22 mouse cellular contexts compared by ENCODE assay signal in genomic region chr4:130693936-130694335, GRCm38 (mm10). TPM values are rescaled to one million over a fixed set of nuclear protein-coding genes. Genes with fewer than 3 reads are reported as not detected.
DNase-seq lines count a peak whose midpoint lies in the region; ATAC-seq lines count a peak whose summit lies in the region.
"Had no signal": no experiment of that assay in that cellular context is flagged by ENCODE, and none has a peak within 500 bp of the region (broad histone marks: within the 10 kb centered on the region; RNA-seq: fewer than 3 reads in every experiment).

No protein-coding gene starts in this region.

- ATAC-seq in kidney, embryonic 15.5 days (replicated peaks; ENCODE audit: low FRiP score): no peak
- ATAC-seq in heart, embryonic 16.5 days (replicated peaks; ENCODE audit: extremely low read depth, insufficient read depth, low FRiP score): no peak; the same call in 1 of the 2 replicates
- no peak for ATAC-seq in midbrain, embryonic 13.5 days
- ATAC-seq: intestine, embryonic 15.5 days; liver, postnatal 0 days had no signal

- H3K4me1 ChIP-seq in kidney, embryonic 15.5 days: peaks cover 16% of the 10 kb centered on the region
- H3K4me1 ChIP-seq in heart, embryonic 16.5 days (ENCODE audit: control insufficient read depth, insufficient read depth, low read length): peaks cover 9% of the 10 kb centered on the region
- H3K4me1 ChIP-seq in midbrain, embryonic 13.5 days (replicated peaks): 0 out of 2 replicates have a peak, but pooled peaks cover 6% of the 10 kb centered on the region
- H3K4me1 ChIP-seq: embryonic facial prominence, embryonic 15.5 days; forebrain, embryonic 10.5 days; limb, embryonic 13.5 days had no signal

- H3K4me3 ChIP-seq in kidney, embryonic 15.5 days (replicated peaks): no peak overlapping the region
- H3K4me3 ChIP-seq in heart, embryonic 16.5 days (ENCODE audit: low read length): no peak overlapping the region
- H3K4me3 ChIP-seq in midbrain, embryonic 13.5 days (replicated peaks): no peak overlapping the region
- H3K4me3 ChIP-seq: embryonic facial prominence, embryonic 15.5 days; forebrain, embryonic 10.5 days; hindbrain, embryonic 15.5 days; intestine, embryonic 15.5 days; limb, embryonic 13.5 days; midbrain, embryonic 12.5 days had no signal

- peaks cover 40% of the 10 kb centered on the region for H3K36me3 ChIP-seq in kidney, embryonic 15.5 days
- H3K36me3 ChIP-seq in heart, embryonic 16.5 days (ENCODE audit: control insufficient read depth, insufficient read depth): peaks cover 7% of the 10 kb centered on the region; the same call in 1 of the 2 replicates
- H3K36me3 ChIP-seq in midbrain, embryonic 13.5 days: peaks cover 12% of the 10 kb centered on the region
- H3K36me3 ChIP-seq: hindbrain, embryonic 15.5 days had no signal

- intact Hi-C loops in heart, postnatal 14 days (cut with DNase I): no loop called here

- H3K9me3 ChIP-seq in kidney, embryonic 15.5 days (replicated peaks): no peaks in the 10 kb centered on the region
- no peaks in the 10 kb centered on the region for H3K9me3 ChIP-seq in heart, embryonic 16.5 days (replicated peaks; ENCODE audit: control insufficient read depth, low read length)
- no peaks in the 10 kb centered on the region for H3K9me3 ChIP-seq in midbrain, embryonic 13.5 days
- H3K9me3 ChIP-seq: embryonic facial prominence, embryonic 15.5 days; forebrain, embryonic 10.5 days; hindbrain, embryonic 15.5 days; intestine, embryonic 15.5 days; limb, embryonic 13.5 days; midbrain, embryonic 12.5 days had no signal

- 0 out of 2 replicates have a peak overlapping the region, but pooled peaks have one; percentile 48 for H3K27ac ChIP-seq in kidney, embryonic 15.5 days
- H3K27ac ChIP-seq in heart, embryonic 16.5 days (ENCODE audit: low read length): peak overlapping the region; percentile 65
- H3K27ac ChIP-seq in midbrain, embryonic 13.5 days: no peak overlapping the region
- H3K27ac ChIP-seq: embryonic facial prominence, embryonic 15.5 days; forebrain, embryonic 10.5 days; hindbrain, embryonic 15.5 days; intestine, embryonic 15.5 days; limb, embryonic 13.5 days; midbrain, embryonic 12.5 days had no signal

- H3K4me2 ChIP-seq in kidney, embryonic 15.5 days: no peak overlapping the region
- H3K4me2 ChIP-seq in heart, embryonic 16.5 days (ENCODE audit: low read depth, low read length): no peak overlapping the region
- no peak overlapping the region for H3K4me2 ChIP-seq in midbrain, embryonic 13.5 days (replicated peaks)
- H3K4me2 ChIP-seq: embryonic facial prominence, embryonic 15.5 days; hindbrain, embryonic 15.5 days; intestine, embryonic 15.5 days; limb, embryonic 13.5 days; midbrain, embryonic 12.5 days had no signal

- no peak overlapping the region for H3K9ac ChIP-seq in kidney, embryonic 15.5 days
- H3K9ac ChIP-seq in heart, embryonic 16.5 days (ENCODE audit: low read length): no peak overlapping the region
- no peak overlapping the region for H3K9ac ChIP-seq in midbrain, embryonic 13.5 days (replicated peaks)
- H3K9ac ChIP-seq: embryonic facial prominence, embryonic 15.5 days; hindbrain, embryonic 15.5 days; intestine, embryonic 15.5 days; limb, embryonic 13.5 days; liver, postnatal 0 days; midbrain, embryonic 12.5 days had no signal

- WGBS in kidney, embryonic 15.5 days: 57% methylated on average over 3 of the region's 3 CpGs
- WGBS in heart, embryonic 16.5 days: 51% methylated on average over 3 of the region's 3 CpGs
- WGBS in midbrain, embryonic 13.5 days: 73% methylated on average over 3 of the region's 3 CpGs

- H3K27me3 ChIP-seq in kidney, embryonic 15.5 days: no peaks in the 10 kb centered on the region
- H3K27me3 ChIP-seq in heart, embryonic 16.5 days (ENCODE audit: control insufficient read depth, insufficient read depth, low read length): no peaks in the 10 kb centered on the region
- no peaks in the 10 kb centered on the region for H3K27me3 ChIP-seq in midbrain, embryonic 13.5 days
- H3K27me3 ChIP-seq: CH12.LX; embryonic facial prominence, embryonic 15.5 days; hindbrain, embryonic 15.5 days; intestine, embryonic 15.5 days; limb, embryonic 13.5 days; midbrain, embryonic 12.5 days had no signal

- peak; percentile 19 for DNase-seq in heart, adult 8-10 months (ENCODE audit: low spot score)
- DNase-seq in heart, postnatal 14 days: no peak
- no peak for DNase-seq in kidney, postnatal 10 days
- no peak for DNase-seq in thymus, postnatal 36 days
- DNase-seq: adrenal gland, adult 2 months; cerebellum, adult 2 months; cerebellum, postnatal 36 days; gastrocnemius, postnatal 10 days; liver, postnatal 0 days; lung, postnatal 10 days; right cerebral cortex, postnatal 25 days; thymus, postnatal 4 days had no signal

RNA-seq across cellular contexts. Expression of gene Pum1, which starts 30.8 kb away (rescaled TPM):
- 10 to 100 TPM; 53.7 to 65.4 (median 60.3) TPM for total RNA-seq in heart, adult 8-10 months (2022)
- total RNA-seq in heart, postnatal 14 days (2021): 10 to 100 TPM; 57.7 to 61.6 TPM
- polyA plus RNA-seq in kidney, embryonic 15.5 days (2015; fragmentation: Nextera tagmentation; extraction: Ambion mirVana): 93.3 and 101 TPM in 2 replicates
- polyA plus RNA-seq in heart, embryonic 16.5 days (2015; fragmentation: Nextera tagmentation; extraction: Ambion mirVana): 52.7 and 54.3 TPM in 2 replicates
- polyA plus RNA-seq in midbrain, embryonic 13.5 days (2015; fragmentation: Nextera tagmentation; extraction: Ambion mirVana): 120 TPM in 2 replicates
